Mouse (Mus musculus) limb, embryonic 11.5 days (tissue): Measurements from ENCODE around the gene Mrps14. TPM values are rescaled to one million over a fixed set of nuclear protein-coding genes. Genes with fewer than 3 reads are reported as not detected.
A peak's percentile ranks its signal among the peaks of the same experiment; 100 is the strongest.

Source experiments
- ATAC-seq: fragments of 200-750 bp; cut with Nextera tagmentation; 2 replicates; pipeline ENCODE4 v1.8.0; 2017; ENCODE audit warnings: low read depth; ENCODE audit not compliant: insufficient number of reproducible peaks, low FRiP score, low TSS enrichment
- DNase-seq: peaks from one replicate; pipeline ENCODE4 v3.0.0-alpha.2; 2015; ENCODE audit warnings: low spot score
- H3K27ac ChIP-seq: fragments of 300-500 bp; sonication (generic); replicated peaks from 2 replicates; pipeline ENCODE4 v1.5.1; 2014; ENCODE audit warnings: low read depth, mild to moderate bottlenecking, low read length
- H3K27me3 ChIP-seq: fragments of 300-500 bp; sonication (generic); 2 replicates; pipeline ENCODE4 v1.6.1; 2014; ENCODE audit warnings: mild to moderate bottlenecking, low read length, mixed read lengths; ENCODE audit not compliant: control insufficient read depth, insufficient read depth
- H3K36me3 ChIP-seq: fragments of 300-500 bp; sonication (generic); 2 replicates; pipeline ENCODE4 v1.6.1; 2014; ENCODE audit warnings: mild to moderate bottlenecking, low read length, moderate library complexity, mixed read lengths; ENCODE audit not compliant: control insufficient read depth, insufficient read depth
- H3K4me1 ChIP-seq: fragments of 300-500 bp; sonication (generic); 2 replicates; pipeline ENCODE4 v1.6.1; 2014; ENCODE audit warnings: low read length, mixed read lengths; ENCODE audit not compliant: control insufficient read depth, insufficient read depth
- H3K4me2 ChIP-seq: fragments of 300-500 bp; sonication (generic); 2 replicates; pipeline ENCODE4 v1.6.1; 2014; ENCODE audit warnings: low read depth, mild to moderate bottlenecking, moderate library complexity; ENCODE audit not compliant: severe bottlenecking
- H3K4me3 ChIP-seq: fragments of 300-500 bp; sonication (generic); 2 replicates; pipeline ENCODE4 v1.5.1; 2014; ENCODE audit warnings: low read depth, low read length
- H3K9ac ChIP-seq: fragments of 300-500 bp; sonication (generic); 2 replicates; pipeline ENCODE4 v1.6.1; 2014; ENCODE audit warnings: mild to moderate bottlenecking, low read length
- H3K9me3 ChIP-seq: fragments of 300-500 bp; sonication (generic); 2 replicates; pipeline ENCODE4 v1.6.1; 2016; ENCODE audit warnings: low read length; ENCODE audit not compliant: control insufficient read depth
- WGBS: fragments of 180-500 bp; shearing (Covaris S2); extraction: QIAGEN DNeasy Blood & Tissue Kit; methylation state at CpG from one replicate; pipeline ENCODE4 v1.1.7; 2014; 5-methylcytosine and 5-hydroxymethylcytosine counted together
- polyA plus RNA-seq: library from polyadenylated mRNA; unstranded; fragments of >200 nt; fragmentation: Nextera tagmentation; extraction: Ambion mirVana; gene quantifications from 2 replicates; pipeline ENCODE4 v1.2.1, GENCODE M21; 2014

Gene Mrps14
- 236 and 239 TPM in 2 replicates for polyA plus RNA-seq

GRCm38 (mm10) chr1:160194529-160195336 is at the start of gene Mrps14:
Mrps14 (plus strand) TSS chr1:160195215.
- H3K4me2 ChIP-seq, result peak within 1 kb of the TSS; percentile 71
- DNase-seq, result peak; percentile 95
- peak within 1 kb of the TSS; percentile 90 for H3K4me3 ChIP-seq
- peak within 1 kb of the TSS; percentile 85 for H3K9ac ChIP-seq
- 8% methylated on average over 31 of the region's 31 CpGs for WGBS
- H3K36me3 ChIP-seq, result no peaks in the 10 kb centered on the region
- peak within 1 kb of the TSS; percentile 55; the same call in 1 of the 2 replicates for H3K27ac ChIP-seq
- no peaks in the 10 kb centered on the region for H3K9me3 ChIP-seq
- peak; percentile 100 for ATAC-seq
- no peaks in the 10 kb centered on the region for H3K4me1 ChIP-seq
- H3K27me3 ChIP-seq, result no peaks in the 10 kb centered on the region

- Histone ChIP-seq H3K4me2 (no peak overlapping the region), H3K27me3 (no peaks in the 10 kb centered on the region), H3K9ac (no peak overlapping the region), H3K4me3 (no peak overlapping the region), H3K4me1 (no peaks in the 10 kb centered on the region), H3K27ac (no peak overlapping the region), H3K36me3 (no peaks in the 10 kb centered on the region), H3K9me3 (no peaks in the 10 kb centered on the region)
- DNase-seq, result no peak
- ATAC-seq, result no peak
- WGBS, result 80% methylated on average over 3 of the region's 3 CpGs
Observed at GRCm38 (mm10) chr1:160145606-160146005, 49.4 kb upstream of the Mrps14 start.

- Histone ChIP-seq H3K36me3 (no peaks in the 10 kb centered on the region), H3K4me1 (no peaks in the 10 kb centered on the region), H3K9me3 (no peaks in the 10 kb centered on the region), H3K27ac (no peak overlapping the region), H3K4me2 (no peak overlapping the region), H3K27me3 (no peaks in the 10 kb centered on the region), H3K4me3 (no peak overlapping the region), H3K9ac (no peak overlapping the region)
- ATAC-seq (no peak), DNase-seq (no peak)
- WGBS, result 81% methylated on average over 7 of the region's 7 CpGs
Observed at GRCm38 (mm10) chr1:160147274-160147673, 47.7 kb upstream of the Mrps14 start.

GRCm38 (mm10) chr1:160149291-160149906 is 45.6 kb upstream of the Mrps14 start:
- H3K4me2 ChIP-seq, result no peak overlapping the region
- no peaks in the 10 kb centered on the region for H3K27me3 ChIP-seq
- no peaks in the 10 kb centered on the region for H3K9me3 ChIP-seq
- WGBS, result 78% methylated on average over 11 of the region's 11 CpGs
- H3K27ac ChIP-seq, result no peak overlapping the region
- DNase-seq (no peak), ATAC-seq (no peak)
- H3K4me3 ChIP-seq, result no peak overlapping the region
- H3K9ac ChIP-seq, result no peak overlapping the region
- no peaks in the 10 kb centered on the region for H3K4me1 ChIP-seq
- no peaks in the 10 kb centered on the region for H3K36me3 ChIP-seq

GRCm38 (mm10) chr1:160150726-160151125 is 44.3 kb upstream of the Mrps14 start:
- no peak overlapping the region for H3K4me3 ChIP-seq
- H3K9ac ChIP-seq, result no peak overlapping the region
- no peak overlapping the region for H3K27ac ChIP-seq
- ATAC-seq, result no peak
- 77% methylated on average over 3 of the region's 3 CpGs for WGBS
- H3K36me3 ChIP-seq, result no peaks in the 10 kb centered on the region
- H3K27me3 ChIP-seq, result no peaks in the 10 kb centered on the region
- no peaks in the 10 kb centered on the region for H3K9me3 ChIP-seq
- H3K4me1 ChIP-seq, result no peaks in the 10 kb centered on the region
- no peak overlapping the region for H3K4me2 ChIP-seq
- no peak for DNase-seq

GRCm38 (mm10) chr1:160153480-160153879 is 41.5 kb upstream of the Mrps14 start, which contains the start of gene Tnn:
Tnn (minus strand) TSS chr1:160153580.
- Histone ChIP-seq H3K27ac (no peak within 1 kb of the TSS), H3K4me1 (no peaks in the 10 kb centered on the region), H3K27me3 (no peaks in the 10 kb centered on the region), H3K9me3 (no peaks in the 10 kb centered on the region), H3K4me2 (no peak within 1 kb of the TSS), H3K36me3 (no peaks in the 10 kb centered on the region), H3K9ac (no peak within 1 kb of the TSS), H3K4me3 (no peak within 1 kb of the TSS)
- DNase-seq (no peak), ATAC-seq (no peak)
- 77% methylated on average over 8 of the region's 8 CpGs for WGBS

- ATAC-seq (no peak), DNase-seq (no peak)
- H3K27ac ChIP-seq, result no peak overlapping the region
- no peaks in the 10 kb centered on the region for H3K4me1 ChIP-seq
- H3K4me3 ChIP-seq, result no peak overlapping the region
- H3K9me3 ChIP-seq, result no peaks in the 10 kb centered on the region
- WGBS, result 82% methylated on average over 2 of the region's 2 CpGs
- H3K4me2 ChIP-seq, result no peak overlapping the region
- no peaks in the 10 kb centered on the region for H3K27me3 ChIP-seq
- H3K36me3 ChIP-seq, result no peaks in the 10 kb centered on the region
- H3K9ac ChIP-seq, result no peak overlapping the region
Observed at GRCm38 (mm10) chr1:160158190-160158589, 36.8 kb upstream of the Mrps14 start.

- WGBS, result 68% methylated on average over 4 of the region's 5 CpGs
- H3K9me3 ChIP-seq, result no peaks in the 10 kb centered on the region
Observed at GRCm38 (mm10) chr1:160166600-160166999, 28.4 kb upstream of the Mrps14 start.

More at GRCm38 (mm10) chr1:160166600-160166999, 28.4 kb upstream of the Mrps14 start:
- Histone ChIP-seq H3K4me3 (no peak overlapping the region), H3K27ac (no peak overlapping the region), H3K36me3 (no peaks in the 10 kb centered on the region), H3K4me2 (no peak overlapping the region), H3K9ac (no peak overlapping the region), H3K27me3 (no peaks in the 10 kb centered on the region), H3K4me1 (no peaks in the 10 kb centered on the region)
- ATAC-seq, result no peak
- no peak for DNase-seq
